Mouse (Mus musculus) adrenal gland, postnatal 14 days (tissue): Measurements from ENCODE around the gene Ssr2. TPM values are rescaled to one million over a fixed set of nuclear protein-coding genes. Genes with fewer than 3 reads are reported as not detected.

Experiments used
- DNase-seq: peaks from one replicate; pipeline ENCODE4 v3.0.0; 2021; ENCODE audit warnings: mixed read lengths
- microRNA-seq, 2 experiments: library from miRNA; unstranded; fragments of <30 nt; microRNA quantifications; one replicate each; pipeline ENCODE4 v1.2.0; 2021
- total RNA-seq: library from RNA; stranded (reverse); gene quantifications from 2 replicates; pipeline ENCODE4 v1.2.3, GENCODE M21; 2021

Gene Ssr2
- total RNA-seq, 1 experiment from 2014 or later = 222 TPM

- DNase-seq = no peak
Observed at GRCm38 (mm10) chr3:88623346-88624135, 47.9 kb downstream of the Ssr2 start.

- DNase-seq = no peak
Observed at GRCm38 (mm10) chr3:88624324-88624723, 48.6 kb downstream of the Ssr2 start.

- peak; percentile 46 for DNase-seq
Observed at GRCm38 (mm10) chr3:88624951-88625350, 49.3 kb downstream of the Ssr2 start.

GRCm38 (mm10) chr3:88625531-88625930 lies 49.9 kb downstream of the Ssr2 start:
- DNase-seq = no peak

GRCm38 (mm10) chr3:88626316-88626715 lies 50.6 kb downstream of the Ssr2 start:
- no peak for DNase-seq

- DNase-seq = no peak
Observed at GRCm38 (mm10) chr3:88627114-88627513, 51.4 kb downstream of the Ssr2 start.

GRCm38 (mm10) chr3:88627535-88627934 lies 51.9 kb downstream of the Ssr2 start:
- DNase-seq = peak; percentile 7

- no peak for DNase-seq
Observed at GRCm38 (mm10) chr3:88628766-88629165, 53.1 kb downstream of the Ssr2 start.

- no peak for DNase-seq
Observed at GRCm38 (mm10) chr3:88629244-88629643, 53.6 kb downstream of the Ssr2 start.

GRCm38 (mm10) chr3:88630018-88630417 lies 54.3 kb downstream of the Ssr2 start:
- no peak for DNase-seq

- peak; percentile 52 for DNase-seq
Observed at GRCm38 (mm10) chr3:88630849-88631341, 55.2 kb downstream of the Ssr2 start.

- peak; percentile 46 for DNase-seq
Observed at GRCm38 (mm10) chr3:88631921-88632587, 56.4 kb downstream of the Ssr2 start.

GRCm38 (mm10) chr3:88633056-88633455 lies 57.4 kb downstream of the Ssr2 start:
- DNase-seq = no peak

GRCm38 (mm10) chr3:88635506-88636275 lies 60.0 kb downstream of the Ssr2 start:
- no peak for DNase-seq

GRCm38 (mm10) chr3:88636555-88636986 lies 60.9 kb downstream of the Ssr2 start:
- DNase-seq = no peak

GRCm38 (mm10) chr3:88637134-88637533 lies 61.5 kb downstream of the Ssr2 start:
- no peak for DNase-seq

Small RNA genes lying within 50 kb of the gene (microRNA-seq; reads per million reads assigned to microRNA genes)
- 0 reads per million in 2 experiments for gene Mir1905

Other genes starting within 250 kb of the Ssr2 start
- 15.9 and 22.2 TPM in 2 replicates for gene Tmem79, start 239.7 kb upstream of the Ssr2 start, total RNA-seq
- gene Smg5, start 239.6 kb upstream of the Ssr2 start, total RNA-seq = 44.5 and 55.1 TPM in 2 replicates
- gene Paqr6, start 211.3 kb upstream of the Ssr2 start, total RNA-seq = 3.0 TPM in 2 replicates
- 0.67 and 0.94 TPM in 2 replicates for gene Bglap3, start 203.1 kb upstream of the Ssr2 start, total RNA-seq
- gene Bglap2, start 197.2 kb upstream of the Ssr2 start, total RNA-seq = not detected in 2 replicates
- 2.1 and 3.3 TPM in 2 replicates for gene Bglap, start 191.4 kb upstream of the Ssr2 start, total RNA-seq
- gene Pmf1, start 165.5 kb upstream of the Ssr2 start, total RNA-seq = 57.0 and 58.2 TPM in 2 replicates
- gene Slc25a44, start 150.7 kb upstream of the Ssr2 start, total RNA-seq = 46.7 and 51.7 TPM in 2 replicates
- gene Sema4a, start 114.7 kb upstream of the Ssr2 start, total RNA-seq = 11.0 and 11.5 TPM in 2 replicates
- gene Lmna, start 65.9 kb upstream of the Ssr2 start, total RNA-seq = 97.6 and 99.3 TPM in 2 replicates
- 4.2 and 4.4 TPM in 2 replicates for gene Mex3a, start 43.5 kb upstream of the Ssr2 start, total RNA-seq
- not detected in 2 replicates for gene Rab25, start 27.6 kb upstream of the Ssr2 start, total RNA-seq
- 133 and 138 TPM in 2 replicates for gene Lamtor2, start 22.8 kb upstream of the Ssr2 start, total RNA-seq
- 70.3 and 75.3 TPM in 2 replicates for gene Ubqln4, start 22.1 kb upstream of the Ssr2 start, total RNA-seq
- gene Arhgef2, start 30.1 kb downstream of the Ssr2 start, total RNA-seq = 36.9 and 67.6 TPM in 2 replicates
- gene Rxfp4, start 77.3 kb downstream of the Ssr2 start, total RNA-seq = not detected in 2 replicates
- gene Khdc4, start 109.9 kb downstream of the Ssr2 start, total RNA-seq = 56.1 and 62.8 TPM in 2 replicates
- gene Rit1, start 141.0 kb downstream of the Ssr2 start, total RNA-seq = 39.1 and 48.1 TPM in 2 replicates
- gene Syt11, start 199.3 kb downstream of the Ssr2 start, total RNA-seq = 7.5 and 15.1 TPM in 2 replicates